Mouse (Mus musculus): Measurements from ENCODE around the gene Stub1. TPM values are rescaled to one million over a fixed set of nuclear protein-coding genes. Genes with fewer than 3 reads are reported as not detected.

Stub1 gene
- total RNA-seq, 2 experiments from 2014 or later: 54.7 to 67.6 TPM

- ATAC-seq (ENCODE audit: poor library complexity, severe bottlenecking): no peak
Observed at GRCm38 (mm10) chr17:25838904-25839303, 5.7 kb upstream of the Stub1 start.

- ATAC-seq (ENCODE audit: poor library complexity, severe bottlenecking): no peak
Observed at GRCm38 (mm10) chr17:25837533-25837932, 4.3 kb upstream of the Stub1 start.

- ATAC-seq (ENCODE audit: poor library complexity, severe bottlenecking): no peak
Observed at GRCm38 (mm10) chr17:25837076-25837410, 3.8 kb upstream of the Stub1 start, which contains the start of gene Rhbdl1. Gene Rhbdl1, minus strand, starts transcription at chr17:25837295.

- no peak for ATAC-seq (ENCODE audit: poor library complexity, severe bottlenecking)
Observed at GRCm38 (mm10) chr17:25836397-25837075, 3.3 kb upstream of the Stub1 start.

- ATAC-seq (ENCODE audit: poor library complexity, severe bottlenecking): no peak
Observed at GRCm38 (mm10) chr17:25835816-25836215, 2.6 kb upstream of the Stub1 start.

GRCm38 (mm10) chr17:25835301-25835700 is 2.1 kb upstream of the Stub1 start:
- no peak for ATAC-seq (ENCODE audit: poor library complexity, severe bottlenecking)

GRCm38 (mm10) chr17:25834595-25835222 is 1.5 kb upstream of the Stub1 start:
- no peak for ATAC-seq (ENCODE audit: poor library complexity, severe bottlenecking)

- ATAC-seq (ENCODE audit: poor library complexity, severe bottlenecking): no peak
Observed at GRCm38 (mm10) chr17:25833961-25834594, 874 bp upstream of the Stub1 start.

- peak; percentile 86 for ATAC-seq (ENCODE audit: poor library complexity, severe bottlenecking)
Observed at GRCm38 (mm10) chr17:25832436-25833290, 541 bp downstream of the Stub1 start.

GRCm38 (mm10) chr17:25831451-25832281 is 1.5 kb downstream of the Stub1 start:
- no peak for ATAC-seq (ENCODE audit: poor library complexity, severe bottlenecking)

- no peak for ATAC-seq (ENCODE audit: poor library complexity, severe bottlenecking)
Observed at GRCm38 (mm10) chr17:25830806-25831431, 2.3 kb downstream of the Stub1 start.

- ATAC-seq (ENCODE audit: poor library complexity, severe bottlenecking): no peak
Observed at GRCm38 (mm10) chr17:25830200-25830753, 2.9 kb downstream of the Stub1 start.

GRCm38 (mm10) chr17:25829558-25830017 is 3.6 kb downstream of the Stub1 start:
- no peak for ATAC-seq (ENCODE audit: poor library complexity, severe bottlenecking)

- ATAC-seq (ENCODE audit: poor library complexity, severe bottlenecking): peak; percentile 34
Observed at GRCm38 (mm10) chr17:25828712-25829557, 4.3 kb downstream of the Stub1 start, which contains the start of gene Jmjd8. Gene Jmjd8, plus strand, starts transcription at chr17:25828867.

GRCm38 (mm10) chr17:25828223-25828594 is 5.0 kb downstream of the Stub1 start:
- ATAC-seq (ENCODE audit: poor library complexity, severe bottlenecking): no peak

GRCm38 (mm10) chr17:25827546-25828222 is 5.5 kb downstream of the Stub1 start:
- no peak for ATAC-seq (ENCODE audit: poor library complexity, severe bottlenecking)

- no peak for ATAC-seq (ENCODE audit: poor library complexity, severe bottlenecking)
Observed at GRCm38 (mm10) chr17:25827011-25827410, 6.2 kb downstream of the Stub1 start.

All from megakaryocyte, adult 5-6 weeks (primary cell).